Mouse (Mus musculus): ENCODE results near the gene Spata31d1a.
"Not testable (repeated sequence)": the region's sequence is repeated elsewhere in the genome, so short reads cannot be mapped to it uniquely, and the experiment has no call there.

The Spata31d1a gene

GRCm38 (mm10) chr13:59710230-59710629 lies at the start of gene Spata31d1a:
Gene Spata31d1a (minus strand): TSS chr13:59710330.
- no peak for DNase-seq

DNA sequence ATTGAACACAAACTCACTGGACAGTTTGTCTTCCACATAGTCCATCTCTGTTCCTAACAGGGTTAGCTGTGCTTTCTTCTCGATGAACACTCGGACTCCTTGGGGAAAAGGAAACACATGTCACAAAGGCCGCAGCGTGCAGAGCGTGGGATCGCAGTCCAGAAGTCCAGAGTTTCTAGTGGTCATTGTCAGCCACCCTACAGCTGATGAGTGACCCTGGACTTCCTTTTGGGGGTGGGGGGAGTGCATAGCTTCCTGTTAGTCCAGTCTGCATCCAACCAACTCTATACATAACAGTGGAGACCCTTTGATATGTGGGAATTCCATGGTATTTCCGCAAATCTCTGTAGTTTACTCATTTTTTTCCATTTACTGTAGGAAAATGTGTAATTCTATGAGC lies 46.8 kb upstream of the Spata31d1a start:
- no peak for DNase-seq

GRCm38 (mm10) chr13:59750310-59750709 lies 40.2 kb upstream of the Spata31d1a start:
- DNase-seq = no peak

GRCm38 (mm10) chr13:59746711-59747110 lies 36.6 kb upstream of the Spata31d1a start, which contains the start of gene 1700014D04Rik:
Gene 1700014D04Rik (minus strand): TSS chr13:59746752.
- DNase-seq = no peak

DNA sequence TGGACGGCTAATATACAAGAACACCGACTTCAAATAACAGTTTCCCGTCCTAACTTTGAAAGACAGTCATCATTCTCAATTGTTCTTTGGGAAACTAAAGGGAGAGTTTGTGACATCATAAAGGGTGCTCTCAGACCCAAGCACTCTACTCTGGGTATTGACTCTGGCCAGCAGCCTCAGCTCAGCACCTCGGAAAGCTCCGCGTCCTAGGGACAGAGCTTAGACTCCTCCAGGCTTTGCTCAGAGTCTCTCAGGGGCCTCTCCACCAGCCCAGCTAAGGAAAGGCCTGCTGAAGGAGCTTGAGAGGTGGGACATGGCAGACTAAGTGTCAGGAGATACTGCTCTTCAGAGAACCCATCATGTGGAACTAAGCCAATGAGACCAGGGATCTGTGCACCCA lies 36.0 kb upstream of the Spata31d1a start:
- DNase-seq = no peak

- DNase-seq = no peak
These were observed 35.3 kb upstream of the Spata31d1a start for GRCm38 (mm10) chr13:59745462-59745861.

DNA sequence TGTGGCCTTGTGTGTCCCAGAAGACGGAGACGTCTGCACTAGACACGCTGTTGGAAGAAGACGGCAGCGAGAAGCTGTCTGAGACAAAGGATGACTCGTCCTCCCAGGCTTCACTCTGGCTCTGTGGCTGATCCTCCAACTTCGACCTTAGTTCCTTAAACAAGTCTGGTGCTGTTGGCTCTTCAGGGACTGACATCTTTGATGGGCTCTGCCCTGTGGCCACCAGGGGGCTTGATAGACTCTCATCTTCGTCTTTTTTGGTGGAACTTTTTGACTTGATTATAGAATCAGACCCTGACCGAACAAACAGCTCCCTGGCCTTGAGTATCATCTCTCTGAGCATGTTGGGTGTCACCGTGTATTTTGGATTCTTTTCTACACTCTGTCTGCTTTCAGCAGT lies 31.6 kb upstream of the Spata31d1a start:
- peak; percentile 31 for DNase-seq

DNA sequence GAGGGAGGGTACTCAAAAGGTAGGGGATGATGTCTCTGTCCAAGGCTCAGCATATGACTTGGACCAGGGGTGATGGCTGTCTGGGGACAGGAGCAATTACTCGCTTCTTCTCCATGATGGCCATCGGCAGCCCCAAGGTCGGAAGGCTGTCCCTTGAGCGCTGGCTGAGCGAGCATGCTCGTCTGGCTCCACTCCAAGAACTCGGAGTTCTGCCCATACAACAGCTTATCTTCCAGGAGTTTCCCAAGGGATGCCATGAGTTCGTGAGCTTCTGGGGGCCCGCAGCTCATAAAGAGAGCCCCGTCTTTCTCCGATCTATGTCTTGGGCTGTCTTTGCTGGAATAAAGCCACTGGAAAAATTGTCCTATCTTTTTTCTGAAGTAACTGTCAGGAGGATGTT lies 31.0 kb upstream of the Spata31d1a start:
- no peak for DNase-seq

GRCm38 (mm10) chr13:59739397-59739796 lies 29.3 kb upstream of the Spata31d1a start:
- DNase-seq = no peak

GRCm38 (mm10) chr13:59738455-59738854 lies 28.3 kb upstream of the Spata31d1a start:
- DNase-seq = no peak

DNA sequence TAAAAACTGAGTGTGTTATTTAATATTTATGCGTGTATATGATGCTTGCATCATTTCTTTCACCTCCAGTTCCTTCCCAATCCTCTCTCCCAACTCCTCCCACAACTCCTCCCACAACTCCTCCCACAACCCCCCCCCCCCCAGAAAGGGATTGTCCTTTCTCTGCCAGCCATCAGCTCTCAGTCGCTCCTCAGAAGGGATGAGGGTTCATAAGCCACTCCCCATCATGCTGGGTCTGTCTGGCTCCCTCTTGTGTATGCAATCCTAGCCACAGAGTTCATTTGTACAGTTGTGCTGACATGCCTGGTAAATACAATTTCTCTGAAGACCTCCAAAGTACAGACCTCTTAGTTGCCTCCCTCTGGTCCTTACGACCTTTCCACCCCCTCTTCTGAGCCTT lies 25.1 kb upstream of the Spata31d1a start:
- no peak for DNase-seq

- not testable (repeated sequence) for DNase-seq
These were observed 24.2 kb upstream of the Spata31d1a start for GRCm38 (mm10) chr13:59734347-59734746.

GRCm38 (mm10) chr13:59733936-59734335 lies 23.8 kb upstream of the Spata31d1a start:
- no peak for DNase-seq

DNA sequence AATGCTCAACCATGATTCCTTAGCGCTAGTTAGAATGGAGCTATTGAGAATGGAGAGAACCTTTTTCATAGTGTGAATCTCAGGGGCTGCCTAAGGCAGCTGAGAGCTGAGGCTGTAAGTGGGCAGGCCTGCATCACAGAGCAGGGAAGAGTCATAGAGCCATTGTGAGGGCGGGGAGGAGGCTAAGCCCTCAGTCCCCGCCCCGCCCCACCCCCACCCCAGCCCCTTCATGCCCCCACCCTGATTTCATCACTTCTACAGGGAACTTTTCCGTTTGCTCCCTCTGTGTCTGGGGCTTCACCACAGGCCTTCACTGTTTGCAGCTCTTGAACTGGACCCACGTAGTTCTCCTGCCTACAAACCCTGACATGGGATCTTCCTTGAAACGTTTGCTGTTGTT lies 21.5 kb upstream of the Spata31d1a start, which contains the start of gene Spata31d1d:
Gene Spata31d1d (minus strand): TSS at position 101 of the 400 bp plus-strand sequence.
- no peak for DNase-seq

- DNase-seq = peak; percentile 83
These were observed 18.4 kb upstream of the Spata31d1a start for GRCm38 (mm10) chr13:59728378-59729093.

DNA sequence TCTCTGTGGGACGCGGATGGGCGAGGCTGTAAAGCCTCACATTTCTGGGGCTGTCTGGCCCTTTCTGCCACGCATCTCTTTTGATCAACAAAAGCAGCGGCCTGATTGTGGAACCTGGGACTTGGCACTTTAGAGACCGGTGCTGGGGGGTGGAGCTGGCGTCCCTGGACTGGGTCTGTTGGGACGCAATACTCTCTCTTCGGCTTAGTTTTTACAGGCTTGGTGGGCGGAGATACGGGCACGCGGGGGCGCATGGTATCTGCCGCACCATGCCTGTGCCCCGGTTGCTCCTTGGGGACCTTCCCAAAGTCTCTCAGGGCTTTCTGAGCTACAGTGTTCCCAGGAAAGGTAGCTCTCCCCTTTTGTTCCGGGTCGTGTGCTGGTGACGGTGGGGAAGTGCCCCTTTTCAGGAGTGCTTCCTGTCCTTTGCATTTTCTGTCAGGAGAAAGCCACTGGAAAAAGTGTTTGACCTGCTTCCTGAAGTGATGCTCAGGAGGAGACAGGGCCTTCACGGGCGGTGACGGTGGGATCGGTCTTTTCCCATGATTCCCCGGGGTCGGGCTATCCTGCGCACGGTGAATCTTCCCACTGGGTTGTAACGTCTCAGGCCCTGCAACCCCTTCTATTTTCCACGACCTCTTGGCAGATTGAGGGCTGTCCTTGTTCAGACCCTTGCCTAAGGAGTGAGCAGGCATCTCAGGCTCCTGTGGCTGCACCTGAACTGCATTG lies 16.2 kb upstream of the Spata31d1a start:
- DNase-seq = no peak

DNA sequence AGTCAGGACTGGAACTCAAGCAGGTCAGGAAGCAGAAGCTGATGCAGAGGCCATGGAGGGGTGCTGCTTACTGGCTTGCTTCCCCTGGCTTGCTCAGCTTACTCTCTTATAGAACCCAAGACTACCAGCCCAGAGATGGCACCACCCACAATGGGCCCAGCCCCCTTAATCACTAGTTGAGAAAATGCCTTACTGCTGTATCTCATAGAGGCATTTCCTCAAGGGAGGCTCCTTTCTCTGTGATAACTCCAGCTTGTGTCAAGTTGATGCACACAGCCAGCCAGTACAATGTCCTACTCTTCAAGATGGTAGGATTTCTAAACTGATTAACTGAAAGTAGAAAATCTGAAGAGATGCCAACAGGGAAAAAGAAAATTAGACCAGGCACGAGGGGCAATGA lies 12.0 kb upstream of the Spata31d1a start:
- DNase-seq = not testable (repeated sequence)

- no peak for DNase-seq
These were observed 9.3 kb upstream of the Spata31d1a start for GRCm38 (mm10) chr13:59719475-59719874.

- not testable (repeated sequence) for DNase-seq
These were observed 8.8 kb upstream of the Spata31d1a start for GRCm38 (mm10) chr13:59718857-59719440.

DNA sequence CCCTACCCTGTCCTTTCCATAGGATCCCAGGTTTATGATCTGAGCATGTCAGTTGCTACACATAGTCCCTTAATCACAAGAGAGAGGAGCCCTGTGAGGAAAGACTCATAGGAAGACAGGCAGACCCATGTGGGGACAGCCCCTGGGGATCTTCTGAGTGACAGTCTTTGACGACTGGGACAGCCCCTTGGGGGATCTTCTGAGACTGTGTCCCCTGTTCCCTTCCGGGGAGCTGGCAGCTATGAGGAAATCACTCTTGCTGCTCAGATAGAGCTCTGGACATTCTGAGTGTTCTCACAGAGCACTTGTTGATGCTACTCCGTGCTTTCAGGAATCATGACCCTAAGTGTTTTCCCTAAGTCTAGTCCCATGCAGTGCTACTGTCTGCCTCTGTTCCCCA lies 3.6 kb upstream of the Spata31d1a start:
- no peak for DNase-seq

- DNase-seq = not testable (repeated sequence)
These were observed 1.9 kb upstream of the Spata31d1a start, which contains the start of gene Spata31d1b for GRCm38 (mm10) chr13:59711984-59712383. Gene Spata31d1b (plus strand): TSS chr13:59712284.

DNA sequence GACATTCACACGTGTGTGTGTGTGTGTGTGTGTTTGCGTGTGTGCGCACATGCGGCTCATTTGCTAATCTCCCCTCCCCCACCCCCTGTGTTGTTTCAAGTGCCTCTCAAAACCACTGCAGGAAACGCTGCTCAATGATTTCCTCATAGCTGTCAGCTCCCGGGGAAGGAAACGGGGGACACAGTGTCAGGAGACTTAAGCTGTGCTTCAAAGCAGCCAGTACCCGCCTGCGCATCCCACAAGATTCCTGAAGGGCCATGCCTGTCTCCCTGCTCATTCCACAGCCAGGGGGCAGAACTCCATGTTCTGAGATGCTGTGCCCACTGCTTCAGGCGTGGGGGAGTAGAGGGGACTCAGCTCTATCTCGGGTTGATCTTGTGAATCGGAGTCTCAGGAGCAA lies 5.6 kb downstream of the Spata31d1a start:
- DNase-seq = peak; percentile 29

DNA sequence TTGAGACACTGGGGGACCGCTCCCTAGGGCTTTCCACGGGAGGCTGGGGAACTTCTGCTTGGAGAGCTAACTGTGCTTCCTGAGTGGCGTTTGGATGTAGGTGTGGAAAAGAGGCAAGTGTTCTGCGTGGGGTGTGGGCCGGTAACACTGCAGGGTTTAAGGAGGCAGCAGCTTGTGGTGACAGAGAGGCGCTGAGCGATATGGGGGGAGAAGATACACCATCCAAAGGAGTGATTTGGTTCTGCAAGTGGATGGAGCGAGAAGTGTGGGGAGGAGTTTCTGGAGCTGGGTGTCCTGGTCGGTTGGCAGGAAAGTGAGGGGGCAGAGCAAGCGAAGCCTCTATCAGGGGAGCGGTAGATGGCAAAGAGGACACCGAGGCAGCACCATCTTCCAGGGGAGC lies 6.6 kb downstream of the Spata31d1a start:
- no peak for DNase-seq

- not testable (repeated sequence) for DNase-seq
These were observed 10.0 kb downstream of the Spata31d1a start for GRCm38 (mm10) chr13:59700137-59700536.
